Mouse (Mus musculus) erythroblast, embryonic 14.5 days (primary cell): Measurements from ENCODE around the gene Myo18a.

Source experiments
- GATA1 ChIP-seq: IDR thresholded peaks from 2 replicates; pipeline ENCODE4 v1.6.1; 2012; ENCODE audit warnings: low read length, inconsistent platforms, mixed read lengths
- TAL1 ChIP-seq: IDR thresholded peaks from 3 replicates; pipeline ENCODE4 v1.6.1; 2012; ENCODE audit warnings: low read length, inconsistent platforms, mixed read lengths

DNA sequence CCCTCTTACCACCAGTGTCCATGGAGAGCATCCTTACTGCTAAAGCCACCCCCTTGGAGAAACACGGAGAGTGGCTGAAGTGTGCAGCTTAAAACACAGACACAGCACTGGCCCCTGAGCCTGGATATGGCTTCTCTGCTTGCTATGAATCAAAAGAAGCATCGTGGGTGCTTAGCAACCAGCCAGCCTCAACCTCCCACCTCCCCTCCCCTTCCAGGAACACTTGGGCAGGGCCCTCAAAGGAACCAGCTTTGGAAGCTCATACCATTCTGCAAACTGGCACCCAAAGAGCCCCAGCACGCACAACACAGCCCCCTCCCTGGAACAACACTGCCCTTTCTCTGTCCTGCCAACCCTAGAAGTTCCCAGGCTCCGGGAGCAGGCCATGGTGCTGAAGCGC, 146.3 kb downstream of the Myo18a start:
- TF ChIP-seq TAL1: no peak
- no peak for TF ChIP-seq GATA1
